Mouse (Mus musculus) stomach, embryonic 15.5 days (tissue): ENCODE results near the gene Pigt. TPM values are rescaled to one million over a fixed set of nuclear protein-coding genes. Genes with fewer than 3 reads are reported as not detected.

Experiments used
- ATAC-seq: fragments of 200-750 bp; cut with Nextera tagmentation; 2 replicates; pipeline ENCODE4 v1.8.0; 2017; ENCODE audit warnings: low read depth, moderate number of reproducible peaks, moderate TSS enrichment; ENCODE audit not compliant: insufficient read depth, low FRiP score
- H3K27ac ChIP-seq: fragments of 300-500 bp; sonication (generic); 2 replicates; pipeline ENCODE4 v1.5.1; 2015; ENCODE audit warnings: mild to moderate bottlenecking, inconsistent platforms
- H3K27me3 ChIP-seq: fragments of 300-500 bp; sonication (generic); replicated peaks from 2 replicates; pipeline ENCODE4 v1.6.1; 2015; ENCODE audit warnings: inconsistent platforms
- H3K36me3 ChIP-seq: fragments of 300-500 bp; sonication (generic); 2 replicates; pipeline ENCODE4 v1.6.1; 2015; ENCODE audit warnings: inconsistent platforms
- H3K4me1 ChIP-seq: fragments of 300-500 bp; sonication (generic); 2 replicates; pipeline ENCODE4 v1.6.1; 2015; ENCODE audit warnings: inconsistent platforms
- H3K4me2 ChIP-seq: fragments of 300-500 bp; sonication (generic); 2 replicates; pipeline ENCODE4 v1.6.1; 2015; ENCODE audit warnings: mild to moderate bottlenecking, inconsistent platforms
- H3K4me3 ChIP-seq: fragments of 300-500 bp; sonication (generic); replicated peaks from 2 replicates; pipeline ENCODE4 v1.5.1; 2015; ENCODE audit warnings: inconsistent platforms
- H3K9ac ChIP-seq: fragments of 300-500 bp; sonication (generic); 2 replicates; pipeline ENCODE4 v1.6.1; 2015; ENCODE audit warnings: inconsistent platforms
- H3K9me3 ChIP-seq: fragments of 300-500 bp; sonication (generic); 2 replicates; pipeline ENCODE4 v1.6.1; 2016; ENCODE audit warnings: inconsistent platforms
- WGBS: fragments of 180-500 bp; shearing (Covaris S2); methylation state at CpG from one replicate; pipeline ENCODE4 v1.1.7; 2015; 5-methylcytosine and 5-hydroxymethylcytosine counted together
- polyA plus RNA-seq: library from polyadenylated mRNA; unstranded; fragments of >200 nt; fragmentation: Nextera tagmentation; extraction: Ambion mirVana; gene quantifications from 2 replicates; pipeline ENCODE4 v1.2.1, GENCODE M21; 2015

Pigt gene
- polyA plus RNA-seq, 1 experiment from 2014 or later: 67.0 TPM

GRCm38 (mm10) chr2:164487812-164488211 lies 9.5 kb upstream of the Pigt start:
- Histone ChIP-seq H3K9me3 (no peaks in the 10 kb centered on the region), H3K27ac (no peak overlapping the region), H3K4me1 (peaks cover 11% of the 10 kb centered on the region; the same call in 1 of the 2 replicates), H3K4me2 (no peak overlapping the region), H3K9ac (no peak overlapping the region), H3K27me3 (peaks cover 5% of the 10 kb centered on the region; the same call in 1 of the 2 replicates), H3K4me3 (no peak overlapping the region), H3K36me3 (0 out of 2 replicates have a peak, but pooled peaks cover 5% of the 10 kb centered on the region)
- no peak for ATAC-seq
- WGBS: 70% methylated on average over 9 of the region's 9 CpGs

GRCm38 (mm10) chr2:164494126-164494525 lies 3.2 kb upstream of the Pigt start:
- no peak overlapping the region for H3K27ac ChIP-seq
- no peak overlapping the region for H3K4me3 ChIP-seq
- peaks cover 8% of the 10 kb centered on the region; the same call in 1 of the 2 replicates for H3K4me1 ChIP-seq
- no peak overlapping the region for H3K4me2 ChIP-seq
- H3K9ac ChIP-seq: no peak overlapping the region
- no peak for ATAC-seq
- H3K36me3 ChIP-seq: 0 out of 2 replicates have a peak, but pooled peaks cover 5% of the 10 kb centered on the region
- H3K9me3 ChIP-seq: no peaks in the 10 kb centered on the region
- H3K27me3 ChIP-seq: no peaks in the 10 kb centered on the region
- WGBS: 56% methylated on average over 2 of the region's 2 CpGs

GRCm38 (mm10) chr2:164496331-164496730 lies 989 bp upstream of the Pigt start:
- 51% methylated on average over 1 of the region's 1 CpGs for WGBS
- peaks cover 8% of the 10 kb centered on the region; the same call in 1 of the 2 replicates for H3K4me1 ChIP-seq

GRCm38 (mm10) chr2:164497691-164498268 lies 460 bp downstream of the Pigt start:
- peak overlapping the region; percentile 93 for H3K4me2 ChIP-seq
- peaks cover 16% of the 10 kb centered on the region for H3K36me3 ChIP-seq
- H3K4me3 ChIP-seq: peak overlapping the region; percentile 85
- H3K4me1 ChIP-seq: peaks cover 8% of the 10 kb centered on the region; the same call in 1 of the 2 replicates
- H3K27ac ChIP-seq: 0 out of 2 replicates have a peak overlapping the region, but pooled peaks have one; percentile 12
- no peaks in the 10 kb centered on the region for H3K27me3 ChIP-seq
- 6% methylated on average over 21 of the region's 21 CpGs for WGBS
- peak overlapping the region; percentile 29; the same call in 1 of the 2 replicates for H3K9ac ChIP-seq
- ATAC-seq: peak; percentile 37; the same call in 1 of the 2 replicates
- no peaks in the 10 kb centered on the region for H3K9me3 ChIP-seq

More at GRCm38 (mm10) chr2:164496331-164496730, 989 bp upstream of the Pigt start:
- Histone ChIP-seq H3K9ac (no peak overlapping the region), H3K4me2 (no peak overlapping the region; the same call in 1 of the 2 replicates), H3K27me3 (no peaks in the 10 kb centered on the region), H3K4me3 (no peak overlapping the region), H3K9me3 (no peaks in the 10 kb centered on the region), H3K36me3 (peaks cover 4% of the 10 kb centered on the region; the same call in 1 of the 2 replicates), H3K27ac (no peak overlapping the region)
- no peak for ATAC-seq

- no peak for ATAC-seq
These were observed 2.0 kb downstream of the Pigt start for GRCm38 (mm10) chr2:164499317-164499716.

GRCm38 (mm10) chr2:164500511-164500910 lies 3.2 kb downstream of the Pigt start:
- H3K4me2 ChIP-seq: no peak overlapping the region
- H3K27me3 ChIP-seq: no peaks in the 10 kb centered on the region
- H3K36me3 ChIP-seq: peaks cover 41% of the 10 kb centered on the region
- ATAC-seq: no peak
- no peak overlapping the region for H3K4me3 ChIP-seq
- no peak overlapping the region for H3K27ac ChIP-seq
- no peak overlapping the region for H3K9ac ChIP-seq
- H3K9me3 ChIP-seq: no peaks in the 10 kb centered on the region
- peaks cover 8% of the 10 kb centered on the region; the same call in 1 of the 2 replicates for H3K4me1 ChIP-seq
- WGBS: 89% methylated on average over 7 of the region's 7 CpGs

More at GRCm38 (mm10) chr2:164499317-164499716, 2.0 kb downstream of the Pigt start:
- Histone ChIP-seq H3K9me3 (no peaks in the 10 kb centered on the region), H3K4me2 (no peak overlapping the region), H3K4me1 (peaks cover 8% of the 10 kb centered on the region; the same call in 1 of the 2 replicates), H3K4me3 (no peak overlapping the region), H3K27me3 (no peaks in the 10 kb centered on the region), H3K36me3 (peaks cover 30% of the 10 kb centered on the region), H3K27ac (no peak overlapping the region), H3K9ac (no peak overlapping the region)
- WGBS: 73% methylated on average over 5 of the region's 5 CpGs

- no peak for ATAC-seq
These were observed 7.6 kb downstream of the Pigt start for GRCm38 (mm10) chr2:164504919-164505318.

GRCm38 (mm10) chr2:164505619-164506347 lies 8.5 kb downstream of the Pigt start:
- Histone ChIP-seq H3K9me3 (no peaks in the 10 kb centered on the region), H3K9ac (no peak overlapping the region), H3K4me3 (no peak overlapping the region), H3K4me2 (no peak overlapping the region), H3K27me3 (no peaks in the 10 kb centered on the region), H3K27ac (no peak overlapping the region), H3K36me3 (peaks cover 43% of the 10 kb centered on the region), H3K4me1 (no peaks in the 10 kb centered on the region)
- no peak for ATAC-seq
- WGBS: 77% methylated on average over 4 of the region's 4 CpGs

More at GRCm38 (mm10) chr2:164504919-164505318, 7.6 kb downstream of the Pigt start:
- H3K9ac ChIP-seq: no peak overlapping the region
- no peak overlapping the region for H3K4me3 ChIP-seq
- H3K36me3 ChIP-seq: peaks cover 43% of the 10 kb centered on the region
- no peaks in the 10 kb centered on the region for H3K9me3 ChIP-seq
- H3K27me3 ChIP-seq: no peaks in the 10 kb centered on the region
- 97% methylated on average over 3 of the region's 3 CpGs for WGBS
- no peak overlapping the region for H3K27ac ChIP-seq
- no peak overlapping the region for H3K4me2 ChIP-seq
- H3K4me1 ChIP-seq: no peaks in the 10 kb centered on the region

GRCm38 (mm10) chr2:164507811-164508210 lies 10.5 kb downstream of the Pigt start:
- H3K27me3 ChIP-seq: no peaks in the 10 kb centered on the region
- 92% methylated on average over 19 of the region's 19 CpGs for WGBS
- H3K4me2 ChIP-seq: no peak overlapping the region
- 0 out of 2 replicates have a peak, but pooled peaks cover 7% of the 10 kb centered on the region for H3K4me1 ChIP-seq
- H3K36me3 ChIP-seq: peaks cover 27% of the 10 kb centered on the region
- H3K4me3 ChIP-seq: no peak overlapping the region
- H3K27ac ChIP-seq: no peak overlapping the region
- no peak overlapping the region for H3K9ac ChIP-seq
- no peak for ATAC-seq
- H3K9me3 ChIP-seq: no peaks in the 10 kb centered on the region

- 39% methylated on average over 5 of the region's 5 CpGs for WGBS
- Histone ChIP-seq H3K4me3 (no peak overlapping the region), H3K36me3 (0 out of 2 replicates have a peak, but pooled peaks cover 3% of the 10 kb centered on the region), H3K9ac (no peak overlapping the region), H3K27ac (no peak overlapping the region), H3K27me3 (no peaks in the 10 kb centered on the region), H3K4me2 (no peak overlapping the region), H3K9me3 (no peaks in the 10 kb centered on the region), H3K4me1 (0 out of 2 replicates have a peak, but pooled peaks cover 7% of the 10 kb centered on the region)
- ATAC-seq: no peak
These were observed 13.4 kb downstream of the Pigt start for GRCm38 (mm10) chr2:164510621-164511190.

- WGBS: 55% methylated on average over 13 of the region's 14 CpGs
- Histone ChIP-seq H3K27ac (no peak overlapping the region; the same call in 1 of the 2 replicates), H3K4me3 (no peak overlapping the region), H3K9ac (no peak overlapping the region), H3K4me2 (no peak overlapping the region), H3K36me3 (no peaks in the 10 kb centered on the region), H3K4me1 (0 out of 2 replicates have a peak, but pooled peaks cover 7% of the 10 kb centered on the region), H3K27me3 (no peaks in the 10 kb centered on the region), H3K9me3 (no peaks in the 10 kb centered on the region)
- ATAC-seq: peak; percentile 29; the same call in 1 of the 2 replicates
These were observed 15.0 kb downstream of the Pigt start for GRCm38 (mm10) chr2:164512121-164512909.
